Mouse (Mus musculus) adrenal gland, adult 18-20 months (tissue): ENCODE measurements at regions not wholly inside any gene's neighbourhood (a gene's known extent, or its start where the extent isn't known, plus 50 kb on each side); places are given as distances from the start of the nearest gene placed in this dataset.
A peak's percentile ranks its signal among the peaks of the same experiment; 100 is the strongest.

ENCODE experiments used
- DNase-seq, 2 experiments: peaks; one replicate each; pipeline ENCODE4 v3.0.0; 2021 to 2022; ENCODE audit warnings: low spot score in 2 of 2

- DNase-seq = no peak
These were observed 50.9 kb upstream of the Kap start for GRCm38 (mm10) chr6:133904501-133904900.

GRCm38 (mm10) chr6:133934667-133935066 lies 81.1 kb upstream of the Kap start:
- no peak for DNase-seq

- DNase-seq = no peak
These were observed 82.1 kb upstream of the Kap start for GRCm38 (mm10) chr6:133935671-133936070.

- DNase-seq = peak in 1 of 2 experiments; percentile 12
These were observed 75.4 kb upstream of the Etv6 start for GRCm38 (mm10) chr6:133959902-133960634.

DNA sequence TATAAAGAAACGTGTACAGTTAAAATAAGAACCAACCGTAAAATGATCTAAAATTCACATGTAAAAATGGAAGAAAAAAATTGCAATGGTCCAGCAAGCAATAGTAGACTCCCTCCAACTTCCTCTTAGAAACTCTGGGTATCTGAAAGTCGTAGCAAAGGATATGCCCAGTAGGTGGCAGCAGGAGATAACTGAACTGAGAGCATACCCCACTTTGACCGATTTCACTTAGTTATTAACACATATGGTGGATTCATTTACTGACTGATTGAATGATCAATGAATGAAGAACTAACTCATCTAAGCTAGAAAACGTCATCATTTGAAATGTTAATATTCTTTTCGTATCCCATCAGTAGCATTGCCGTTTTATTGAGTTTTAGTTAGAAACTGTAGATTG lies 74.8 kb upstream of the Etv6 start:
- peak; percentile 67 to 68 for DNase-seq

GRCm38 (mm10) chr6:133962641-133963040 lies 72.9 kb upstream of the Etv6 start:
- no peak for DNase-seq

DNA sequence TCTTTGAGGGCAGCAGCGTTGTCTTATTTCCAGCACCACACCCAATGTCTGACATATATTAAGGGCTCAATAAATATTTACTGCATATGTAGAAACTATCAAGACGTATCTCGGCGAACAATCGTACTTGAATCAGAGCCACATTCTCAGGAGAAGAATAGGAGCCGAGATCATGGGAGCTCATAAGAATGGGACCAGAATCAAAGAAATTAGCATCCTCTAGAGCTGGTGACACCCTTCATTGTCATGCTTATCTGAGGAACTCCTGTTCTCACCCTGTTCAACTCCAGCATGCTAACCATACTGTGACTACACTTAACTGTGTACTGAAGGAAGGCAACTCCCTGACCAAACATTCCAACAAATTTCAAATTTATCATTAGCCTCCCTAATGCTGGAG lies 72.2 kb upstream of the Etv6 start:
- DNase-seq = no peak

DNA sequence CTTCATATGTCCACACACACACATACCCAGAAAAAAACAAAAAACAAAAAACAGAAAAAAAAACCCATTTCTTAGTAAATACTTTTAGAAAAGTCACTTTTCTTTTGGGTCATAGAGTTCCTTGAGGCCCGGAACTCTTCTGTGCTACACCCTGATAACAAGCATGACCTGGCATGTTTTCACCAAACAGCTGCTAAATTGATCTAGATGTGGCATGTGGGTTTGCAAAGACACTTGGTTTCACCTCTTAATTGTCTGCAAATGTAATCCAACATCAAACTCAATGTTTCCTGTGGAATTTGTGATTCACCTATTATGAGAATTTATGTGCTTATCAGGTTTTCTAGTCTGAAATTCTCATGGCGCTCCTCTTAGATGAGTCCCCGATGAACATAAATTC lies 68.2 kb upstream of the Etv6 start:
- DNase-seq = no peak

DNA sequence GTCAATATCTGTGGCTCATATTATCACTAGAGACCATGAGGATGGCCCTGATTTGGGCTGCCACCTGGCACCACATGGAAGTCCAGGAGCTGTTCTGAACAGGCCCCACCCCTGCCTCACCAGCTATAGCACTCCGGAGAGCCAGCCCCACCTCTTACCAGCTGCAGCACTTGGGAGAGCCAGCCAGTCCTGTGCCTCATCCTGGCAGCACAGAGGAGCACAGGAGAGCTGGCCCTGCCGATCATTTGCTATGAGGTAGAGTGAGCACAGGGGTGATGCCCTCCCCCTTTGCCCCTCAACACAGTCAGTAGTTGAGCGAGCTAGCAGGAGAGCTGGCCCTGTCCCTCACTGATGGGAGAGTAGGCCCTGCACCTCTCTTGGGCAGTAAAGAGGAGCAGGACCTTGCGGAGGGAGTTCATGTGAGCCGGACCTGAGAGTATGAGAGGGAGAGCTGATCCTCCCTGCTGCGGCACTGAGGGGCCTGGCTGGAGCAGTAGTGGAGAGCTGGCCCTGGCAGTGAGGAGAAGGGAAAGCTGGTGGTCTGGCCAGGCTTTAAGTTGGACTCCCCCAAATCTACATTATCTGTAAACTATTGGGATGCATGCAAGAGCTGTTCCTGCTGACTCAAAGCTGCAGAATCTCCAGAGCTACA lies 63.3 kb upstream of the Etv6 start:
- DNase-seq = no peak

DNA sequence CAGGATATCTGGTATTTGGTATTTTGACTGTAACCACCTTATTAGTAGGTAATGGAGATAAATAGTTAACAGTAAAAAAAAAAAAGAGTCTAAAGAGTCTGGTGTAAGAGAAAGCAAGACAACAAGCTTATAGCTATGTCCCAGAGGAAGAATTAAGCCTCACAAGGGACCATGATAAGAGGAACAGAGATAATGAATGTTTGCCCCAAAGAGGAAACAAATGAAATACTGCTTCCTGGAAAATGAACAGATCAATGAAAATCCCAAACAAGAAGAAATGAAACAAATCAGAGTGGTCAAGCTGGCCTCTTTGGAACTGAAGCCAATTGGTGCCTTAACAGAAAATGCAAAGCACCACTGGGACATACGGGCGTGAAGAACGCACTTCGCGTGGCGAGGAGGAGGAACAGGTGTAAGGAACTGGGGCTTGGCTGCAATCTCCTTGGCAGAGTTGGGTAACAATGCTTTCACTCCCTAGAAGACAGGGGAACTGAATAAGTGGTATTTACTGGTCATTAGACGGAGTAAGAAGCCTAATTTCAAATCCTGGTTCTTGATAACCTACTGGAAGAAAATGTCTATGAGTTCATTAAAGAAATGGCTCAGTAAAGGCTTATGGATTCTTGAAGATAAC lies 62.2 kb upstream of the Etv6 start:
- DNase-seq = no peak

DNA sequence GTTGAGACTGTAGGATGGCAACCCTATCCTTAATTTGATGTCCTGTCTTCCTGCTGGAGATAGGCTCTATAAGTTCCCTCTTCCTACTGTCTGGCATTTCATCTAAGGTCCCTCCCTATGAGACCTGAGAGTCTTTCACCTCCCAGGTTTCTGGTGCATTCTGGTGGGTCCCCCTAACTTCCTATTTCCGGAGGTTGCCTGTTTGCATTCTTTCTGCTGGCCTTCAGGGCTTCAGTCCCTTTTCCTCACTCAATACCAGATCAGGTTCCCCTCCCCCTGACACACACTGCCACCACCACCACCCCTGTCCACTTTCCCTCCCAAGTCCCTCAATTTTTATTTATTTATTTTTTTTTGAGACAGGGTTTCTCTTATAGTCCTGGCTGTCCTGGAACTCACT lies 59.5 kb upstream of the Etv6 start:
- DNase-seq = no peak

- no peak for DNase-seq
These were observed 58.6 kb upstream of the Etv6 start for GRCm38 (mm10) chr6:133976854-133977253.

GRCm38 (mm10) chr6:133983804-133984514 lies 51.5 kb upstream of the Etv6 start:
- DNase-seq = no peak

- DNase-seq = no peak
These were observed 50.7 kb upstream of the Etv6 start for GRCm38 (mm10) chr6:133984666-133985355.
